Mouse (Mus musculus) lung, postnatal 0 days (tissue): ENCODE measurements around the gene Nr1h4.

Experiments used
- CTCF ChIP-seq: IDR thresholded peaks from 2 replicates; pipeline ENCODE4 v1.5.1; 2016; ENCODE audit warnings: antibody characterized with exemption, mild to moderate bottlenecking
- EP300 ChIP-seq: IDR thresholded peaks from 2 replicates; pipeline ENCODE4 v1.6.1; 2016; ENCODE audit warnings: antibody characterized with exemption, mild to moderate bottlenecking, control low read depth

GRCm38 (mm10) chr10:89462890-89463289, 70.5 kb downstream of the Nr1h4 start:
- TF ChIP-seq CTCF = no peak
- TF ChIP-seq EP300 = no peak
